Mouse (Mus musculus) right cerebral cortex, adult 18-20 months (tissue): ENCODE results near the gene Fastkd3.

Experiments
- DNase-seq: peaks from one replicate; pipeline ENCODE4 v3.0.0; 2022; ENCODE audit warnings: mixed read lengths

The Fastkd3 gene

DNA sequence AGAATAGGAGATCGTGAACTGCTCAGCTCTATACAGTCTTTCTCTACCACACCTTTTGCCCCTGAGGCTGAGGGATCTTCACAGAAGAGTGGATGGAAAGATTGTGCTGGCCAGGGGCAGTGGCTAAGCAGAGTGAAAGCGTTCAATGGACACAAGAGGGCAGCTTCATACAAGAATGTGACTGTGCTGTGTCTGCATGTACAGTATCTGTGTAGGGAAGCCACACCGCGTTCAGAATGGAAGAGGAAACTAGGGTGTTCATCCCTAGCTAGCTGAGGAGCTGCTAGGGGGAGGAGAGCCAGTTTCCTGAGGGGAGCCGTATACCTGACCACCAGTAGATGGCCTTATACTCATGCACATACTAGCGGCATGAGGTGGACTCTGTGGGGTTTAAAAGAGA, 40.8 kb downstream of the Fastkd3 start:
- no peak for DNase-seq

DNA sequence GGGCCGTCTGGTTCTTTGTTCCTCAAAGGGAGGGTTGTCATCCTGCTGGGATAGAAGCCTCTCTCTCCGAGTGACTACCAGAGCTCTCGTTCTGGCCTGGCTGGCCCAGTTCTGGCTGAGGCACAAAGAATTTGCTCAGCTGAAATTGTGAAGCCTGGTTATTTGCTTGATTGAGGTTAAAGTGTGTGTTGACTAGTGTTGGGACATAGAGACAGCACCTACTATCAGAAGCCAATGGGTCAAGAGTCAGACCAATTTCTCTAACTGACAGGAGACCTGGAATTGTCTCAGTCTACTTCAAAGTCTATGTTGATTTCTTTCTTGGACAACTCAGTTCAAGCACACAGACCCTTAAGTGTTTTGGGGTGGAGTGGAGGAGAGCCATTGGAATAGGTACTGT, 45.0 kb downstream of the Fastkd3 start:
- DNase-seq = no peak
